Mouse (Mus musculus): Measurements from ENCODE around the gene 3110009E18Rik. TPM values are rescaled to one million over a fixed set of nuclear protein-coding genes. Genes with fewer than 3 reads are reported as not detected.

3110009E18Rik gene
- 4.4 and 5.5 TPM in 2 replicates for polyA plus RNA-seq (2012; rRNA removed)

DNA sequence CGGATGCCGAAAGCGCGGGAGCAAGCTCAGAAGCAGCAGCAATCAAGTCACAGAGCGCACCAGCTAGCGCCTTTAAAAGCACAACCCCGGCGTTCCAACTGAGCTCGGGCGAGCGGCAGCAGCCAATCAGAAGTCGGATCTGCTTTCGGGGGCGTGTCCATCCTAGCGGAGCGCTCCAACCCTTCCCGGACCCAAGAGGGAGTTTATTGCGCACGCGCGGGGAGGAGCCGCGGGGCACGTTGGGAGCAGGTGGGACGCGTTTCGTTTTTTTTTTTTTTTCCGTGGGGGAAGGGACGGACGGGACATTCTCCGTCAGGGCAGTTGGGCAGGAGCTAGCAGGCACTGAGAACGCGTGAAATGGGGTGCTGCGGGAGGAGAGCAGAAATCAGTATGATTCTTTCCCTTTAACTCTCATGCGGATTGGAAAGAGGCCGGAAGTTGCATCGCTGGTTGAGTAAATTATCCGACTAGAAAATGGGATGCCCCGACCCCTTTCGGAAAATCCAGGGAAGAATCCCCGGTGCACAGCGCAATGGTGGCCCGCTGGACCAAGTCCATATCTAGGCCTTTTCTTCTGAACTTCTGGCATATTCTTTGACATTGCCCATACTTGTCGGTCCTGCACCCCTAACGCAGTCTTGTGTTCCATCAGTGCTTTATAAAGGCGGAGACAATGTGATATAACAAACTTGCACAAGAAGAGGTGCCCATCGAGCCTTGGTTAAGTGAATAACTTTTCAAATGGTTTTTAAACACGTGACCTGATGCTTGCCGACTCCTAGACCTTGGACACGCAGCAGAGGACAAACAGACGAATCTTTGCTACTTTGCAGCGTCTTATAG is at the start of gene 3110009E18Rik, which contains the start of gene Dbi:
3110009E18Rik (plus strand) TSS at position 219 of the 843 bp plus-strand sequence.
Dbi (minus strand) TSS at position 110 of the 843 bp plus-strand sequence.
- peak within 1 kb of the TSS; percentile 55 for H3K4me3 ChIP-seq (ENCODE audit: control insufficient read depth, insufficient read depth, low read length)
- peaks cover 19% of the 10 kb centered on the region for H3K4me1 ChIP-seq (replicated peaks; ENCODE audit: control insufficient read depth, insufficient read depth, low read length)
- peak; percentile 97 for DNase-seq
- no peak for TF ChIP-seq CTCF (IDR thresholded peaks at IDR 0.05; ENCODE audit: borderline replicate concordance, control insufficient read depth, extremely low read depth, insufficient read depth, low read length, poor library complexity)
- peak; percentile 86; the same call in 1 of the 2 replicates for TF ChIP-seq POLR2A (IDR thresholded peaks at IDR 0.05; ENCODE audit: control insufficient read depth, extremely low read depth, insufficient read depth, low read length, poor library complexity)
- H3K27me3 ChIP-seq (ENCODE audit: control insufficient read depth, insufficient read depth, low read length): no peaks in the 10 kb centered on the region
- H3K27ac ChIP-seq (ENCODE audit: control insufficient read depth, insufficient read depth, low read length): peak within 1 kb of the TSS; percentile 75
- H3K36me3 ChIP-seq (ENCODE audit: control insufficient read depth, insufficient read depth, low read length): peaks cover 3% of the 10 kb centered on the region
- under 1% methylated on average over 52 of the region's 52 CpGs for WGBS

DNA sequence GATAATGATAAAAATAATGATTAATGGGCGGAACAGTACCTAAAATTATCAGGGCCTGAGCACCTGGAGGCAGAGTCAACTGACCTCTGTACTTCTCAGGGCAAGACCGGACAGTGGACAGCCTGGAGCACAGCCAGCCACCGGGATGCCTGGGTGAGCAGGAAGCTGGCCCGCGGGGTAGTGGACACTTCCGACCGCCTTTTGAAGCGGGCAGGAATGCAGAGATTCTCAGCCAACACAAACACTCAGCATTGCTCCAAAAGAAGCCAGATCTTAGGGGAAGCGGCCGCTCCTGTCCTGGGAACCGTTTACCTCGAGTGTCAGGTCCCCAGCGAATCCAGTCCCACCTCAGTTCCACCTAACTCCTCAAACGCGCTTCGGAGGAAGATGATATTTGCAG is 48.1 kb upstream of the 3110009E18Rik start:
- Histone ChIP-seq H3K4me3 (ENCODE audit: control insufficient read depth, insufficient read depth, low read length) (no peak overlapping the region), H3K4me1 (replicated peaks; ENCODE audit: control insufficient read depth, insufficient read depth, low read length) (0 out of 2 replicates have a peak, but pooled peaks cover 5% of the 10 kb centered on the region), H3K36me3 (ENCODE audit: control insufficient read depth, insufficient read depth, low read length) (no peaks in the 10 kb centered on the region), H3K27ac (ENCODE audit: control insufficient read depth, insufficient read depth, low read length) (no peak overlapping the region), H3K27me3 (ENCODE audit: control insufficient read depth, insufficient read depth, low read length) (peaks cover 12% of the 10 kb centered on the region; the same call in 1 of the 2 replicates)
- no peak for DNase-seq
- WGBS: 17% methylated on average over 16 of the region's 16 CpGs
- TF ChIP-seq POLR2A (IDR thresholded peaks at IDR 0.05; ENCODE audit: control insufficient read depth, extremely low read depth, insufficient read depth, low read length, poor library complexity) (no peak), CTCF (IDR thresholded peaks at IDR 0.05; ENCODE audit: borderline replicate concordance, control insufficient read depth, extremely low read depth, insufficient read depth, low read length, poor library complexity) (no peak)

DNA sequence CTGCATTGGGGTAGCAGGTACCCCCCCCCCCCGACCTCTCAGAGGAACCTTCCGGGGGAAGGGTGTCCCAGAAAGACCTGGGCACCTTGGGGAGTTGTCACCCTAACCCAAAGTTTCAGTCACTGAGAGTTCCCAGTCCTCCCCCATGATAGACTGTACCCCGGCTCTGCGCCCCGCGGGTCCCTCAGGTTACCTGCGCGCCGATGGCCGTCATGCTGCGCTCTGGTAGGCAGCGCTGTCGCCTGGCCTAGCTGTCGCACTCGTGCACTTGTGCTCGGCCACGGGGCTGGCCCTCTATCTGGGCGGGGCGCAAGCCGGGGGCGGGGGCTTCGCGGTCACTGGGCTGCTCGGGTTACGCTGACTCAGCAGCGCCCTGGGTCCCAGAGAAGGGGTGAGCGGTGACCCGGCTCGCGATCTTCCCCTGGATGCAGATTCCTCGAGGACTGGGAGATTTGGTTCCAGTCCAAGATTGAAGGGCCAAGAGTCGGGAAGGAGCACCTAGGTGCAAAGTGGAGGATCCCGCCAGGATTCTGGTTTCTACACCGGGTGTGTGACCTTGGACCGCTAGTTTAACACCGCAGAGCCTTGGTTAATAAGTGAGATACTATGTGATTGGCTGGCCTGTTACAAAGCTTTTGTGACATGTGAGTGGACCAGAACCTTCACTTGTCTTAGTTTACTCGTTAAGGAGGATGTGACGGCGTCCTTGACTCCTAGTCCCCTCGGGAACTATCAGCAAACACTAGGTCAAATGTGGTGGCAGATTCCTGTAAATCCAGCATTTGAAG is 47.3 kb upstream of the 3110009E18Rik start, which contains the start of gene Tmem37:
Tmem37 (minus strand) TSS at position 556 of the 788 bp plus-strand sequence.
- TF ChIP-seq POLR2A (IDR thresholded peaks at IDR 0.05; ENCODE audit: control insufficient read depth, extremely low read depth, insufficient read depth, low read length, poor library complexity): no peak
- no peak within 1 kb of the TSS for H3K27ac ChIP-seq (ENCODE audit: control insufficient read depth, insufficient read depth, low read length)
- peaks cover 12% of the 10 kb centered on the region; the same call in 1 of the 2 replicates for H3K27me3 ChIP-seq (ENCODE audit: control insufficient read depth, insufficient read depth, low read length)
- no peak for DNase-seq
- 13% methylated on average over 40 of the region's 40 CpGs for WGBS
- H3K4me3 ChIP-seq (ENCODE audit: control insufficient read depth, insufficient read depth, low read length): peak within 1 kb of the TSS; percentile 6; the same call in 1 of the 2 replicates
- 0 out of 2 replicates have a peak, but pooled peaks cover 5% of the 10 kb centered on the region for H3K4me1 ChIP-seq (replicated peaks; ENCODE audit: control insufficient read depth, insufficient read depth, low read length)
- H3K36me3 ChIP-seq (ENCODE audit: control insufficient read depth, insufficient read depth, low read length): no peaks in the 10 kb centered on the region

DNA sequence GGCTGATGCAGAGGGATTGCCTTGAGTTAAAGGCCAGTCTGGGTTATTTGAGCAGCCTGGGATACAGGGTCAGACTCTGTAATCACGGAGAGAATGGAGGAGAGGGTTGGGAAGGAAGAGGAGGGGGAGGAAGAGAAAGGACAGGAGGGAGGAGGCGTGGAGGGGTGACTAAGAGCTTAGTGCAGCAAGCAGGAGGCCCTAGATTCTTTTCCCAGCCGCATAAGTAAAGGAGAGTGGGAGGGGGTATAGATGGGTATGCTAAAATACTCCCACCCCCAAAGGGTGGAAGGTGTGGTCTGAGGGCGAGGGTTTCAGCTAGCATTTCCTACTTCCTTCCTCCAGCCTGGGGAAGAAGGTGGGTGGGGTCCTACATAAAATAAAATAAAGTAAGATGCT is 46.7 kb upstream of the 3110009E18Rik start:
- Histone ChIP-seq H3K4me1 (replicated peaks; ENCODE audit: control insufficient read depth, insufficient read depth, low read length) (0 out of 2 replicates have a peak, but pooled peaks cover 5% of the 10 kb centered on the region), H3K36me3 (ENCODE audit: control insufficient read depth, insufficient read depth, low read length) (no peaks in the 10 kb centered on the region), H3K27ac (ENCODE audit: control insufficient read depth, insufficient read depth, low read length) (no peak overlapping the region), H3K27me3 (ENCODE audit: control insufficient read depth, insufficient read depth, low read length) (peaks cover 12% of the 10 kb centered on the region; the same call in 1 of the 2 replicates), H3K4me3 (ENCODE audit: control insufficient read depth, insufficient read depth, low read length) (no peak overlapping the region)
- TF ChIP-seq CTCF (IDR thresholded peaks at IDR 0.05; ENCODE audit: borderline replicate concordance, control insufficient read depth, extremely low read depth, insufficient read depth, low read length, poor library complexity): no peak
- no peak for TF ChIP-seq POLR2A (IDR thresholded peaks at IDR 0.05; ENCODE audit: control insufficient read depth, extremely low read depth, insufficient read depth, low read length, poor library complexity)
- no peak for DNase-seq
- 58% methylated on average over 4 of the region's 4 CpGs for WGBS

DNA sequence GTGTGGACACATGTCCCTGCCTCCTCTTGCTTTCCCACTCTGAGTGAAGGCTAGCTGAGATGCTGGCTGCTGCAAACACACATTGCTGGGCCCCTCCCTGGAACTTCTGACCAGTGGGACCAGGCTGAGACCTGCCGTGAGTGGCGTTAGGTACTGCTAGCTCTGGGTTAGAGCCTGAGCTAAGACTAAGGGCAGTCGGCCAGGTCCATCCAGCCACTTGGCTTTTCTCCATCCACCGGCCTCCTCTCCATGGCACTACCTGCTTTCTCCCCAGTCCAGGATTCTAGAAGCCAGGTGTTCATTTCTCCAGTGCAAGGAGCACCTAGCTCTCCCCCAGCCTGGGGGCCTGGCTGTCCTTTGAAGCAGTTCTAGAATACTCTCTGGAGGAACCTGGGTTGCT is 46.1 kb upstream of the 3110009E18Rik start:
- 0 out of 2 replicates have a peak, but pooled peaks cover 5% of the 10 kb centered on the region for H3K4me1 ChIP-seq (replicated peaks; ENCODE audit: control insufficient read depth, insufficient read depth, low read length)
- H3K36me3 ChIP-seq (ENCODE audit: control insufficient read depth, insufficient read depth, low read length): no peaks in the 10 kb centered on the region
- no peak for TF ChIP-seq CTCF (IDR thresholded peaks at IDR 0.05; ENCODE audit: borderline replicate concordance, control insufficient read depth, extremely low read depth, insufficient read depth, low read length, poor library complexity)
- no peak for TF ChIP-seq POLR2A (IDR thresholded peaks at IDR 0.05; ENCODE audit: control insufficient read depth, extremely low read depth, insufficient read depth, low read length, poor library complexity)
- peaks cover 12% of the 10 kb centered on the region; the same call in 1 of the 2 replicates for H3K27me3 ChIP-seq (ENCODE audit: control insufficient read depth, insufficient read depth, low read length)
- WGBS: 93% methylated on average over 4 of the region's 4 CpGs
- H3K27ac ChIP-seq (ENCODE audit: control insufficient read depth, insufficient read depth, low read length): no peak overlapping the region
- H3K4me3 ChIP-seq (ENCODE audit: control insufficient read depth, insufficient read depth, low read length): no peak overlapping the region
- DNase-seq: no peak

DNA sequence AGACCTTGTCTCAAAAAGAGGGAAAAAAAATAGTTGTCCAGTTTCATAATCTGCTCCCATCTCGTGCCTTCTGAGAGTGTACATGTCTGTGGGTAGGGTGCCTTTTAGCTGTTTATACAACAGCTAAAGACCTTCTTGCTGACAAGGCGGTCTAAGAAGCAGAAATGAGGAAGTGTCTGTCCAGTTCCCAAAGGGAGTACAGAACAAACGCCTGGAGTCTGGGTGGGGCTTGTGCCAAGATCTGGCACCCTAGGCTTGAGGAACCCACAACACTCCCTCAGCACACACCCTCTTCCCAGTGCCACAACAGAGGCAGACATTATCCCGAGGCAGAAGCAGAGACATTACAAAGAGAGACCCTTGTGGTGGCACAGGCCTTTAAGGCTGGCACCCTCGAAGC is 45.5 kb upstream of the 3110009E18Rik start:
- H3K4me1 ChIP-seq (replicated peaks; ENCODE audit: control insufficient read depth, insufficient read depth, low read length): 0 out of 2 replicates have a peak, but pooled peaks cover 5% of the 10 kb centered on the region
- no peak for TF ChIP-seq POLR2A (IDR thresholded peaks at IDR 0.05; ENCODE audit: control insufficient read depth, extremely low read depth, insufficient read depth, low read length, poor library complexity)
- no peak for TF ChIP-seq CTCF (IDR thresholded peaks at IDR 0.05; ENCODE audit: borderline replicate concordance, control insufficient read depth, extremely low read depth, insufficient read depth, low read length, poor library complexity)
- H3K27ac ChIP-seq (ENCODE audit: control insufficient read depth, insufficient read depth, low read length): no peak overlapping the region
- DNase-seq: no peak
- 31% methylated on average over 5 of the region's 5 CpGs for WGBS
- H3K27me3 ChIP-seq (ENCODE audit: control insufficient read depth, insufficient read depth, low read length): peaks cover 12% of the 10 kb centered on the region; the same call in 1 of the 2 replicates
- no peaks in the 10 kb centered on the region for H3K36me3 ChIP-seq (ENCODE audit: control insufficient read depth, insufficient read depth, low read length)
- no peak overlapping the region for H3K4me3 ChIP-seq (ENCODE audit: control insufficient read depth, insufficient read depth, low read length)
